Mouse (Mus musculus): Measurements from ENCODE around the gene Ylpm1.

GRCm38 (mm10) chr12:85012185-85012584 is 16.1 kb downstream of the Ylpm1 start:
- TF ChIP-seq CTCF (IDR thresholded peaks at IDR 0.05; ENCODE audit: low read depth) = no peak
- TF ChIP-seq EP300 (IDR thresholded peaks at IDR 0.05; ENCODE audit: low read depth) = no peak
